Mouse (Mus musculus) left cerebral cortex, postnatal 25 days (tissue): ENCODE results near the gene Cenpu. TPM values are rescaled to one million over a fixed set of nuclear protein-coding genes. Genes with fewer than 3 reads are reported as not detected.

ENCODE experiments used
- DNase-seq, 2 experiments: peaks; one replicate each; pipeline ENCODE4 v3.0.0; 2022; ENCODE audit warnings: low spot score in 2 of 2, mixed read lengths in 1 of 2
- intact Hi-C: fragments of 180-260 bp; cut with DNase I; formaldehyde crosslinking; loops from one replicate; pipeline ENCODE4 v1.15.1; 2025
- total RNA-seq, 2 experiments: library from RNA; stranded (reverse); gene quantifications; 2 replicates each; pipeline ENCODE4 v1.2.3; 2021

Cenpu gene
- 1 to 10 TPM; 1.9 to 2.9 TPM for total RNA-seq

DNA sequence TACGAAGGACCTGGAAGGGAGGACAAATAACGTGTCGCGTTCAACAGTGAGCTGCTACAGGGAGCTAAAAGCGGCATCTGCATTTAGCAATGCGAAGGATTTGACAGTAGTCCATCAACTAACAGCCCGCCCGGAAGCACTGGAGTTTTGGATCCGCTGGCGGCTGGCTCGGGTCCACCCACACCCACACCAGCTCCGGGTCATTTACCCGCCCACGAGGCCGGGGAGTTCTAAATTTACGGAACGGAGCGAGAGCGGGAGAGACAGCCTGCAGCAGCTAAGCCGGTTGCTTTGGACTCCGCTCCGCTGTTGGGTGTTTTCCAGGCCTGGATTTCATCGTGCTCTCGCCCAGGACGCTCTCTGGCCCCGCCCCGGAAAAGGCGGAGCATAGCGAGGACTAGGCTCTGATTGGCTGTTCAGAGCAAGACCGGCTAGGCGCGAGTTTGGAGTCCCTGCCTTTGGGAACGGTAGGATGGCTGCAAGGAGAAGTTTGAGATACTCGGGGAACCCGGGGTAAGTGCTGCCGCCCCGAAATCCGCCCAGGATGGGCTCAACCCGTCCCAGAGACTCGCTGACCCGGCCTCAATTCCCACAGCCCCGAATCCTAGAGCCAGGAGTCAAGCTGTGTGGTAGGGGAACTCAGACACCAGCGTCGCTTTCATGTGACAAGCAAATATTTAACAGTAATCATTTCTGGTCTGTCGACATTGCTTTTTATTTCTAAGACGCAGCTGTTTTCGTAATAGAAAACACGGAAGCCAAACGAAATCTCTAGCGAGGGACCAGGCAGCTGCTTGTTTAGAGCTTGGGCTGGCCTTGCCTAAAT, at the start of gene Cenpu:
Gene Cenpu (plus strand): TSS at position 414 of the 826 bp plus-strand sequence.
- DNase-seq, result peak; percentile 100
- intact Hi-C loops, result loop anchor here (1.0 to 5.0 kb wide), 2 partner anchors 65 to 82 kb away; partner anchors contain the start of genes Casp3 and Primpol

- intact Hi-C loops, result no loop called here
- DNase-seq, result no peak
Observed at GRCm38 (mm10) chr8:46502333-46503071, 49.3 kb upstream of the Cenpu start.

DNA sequence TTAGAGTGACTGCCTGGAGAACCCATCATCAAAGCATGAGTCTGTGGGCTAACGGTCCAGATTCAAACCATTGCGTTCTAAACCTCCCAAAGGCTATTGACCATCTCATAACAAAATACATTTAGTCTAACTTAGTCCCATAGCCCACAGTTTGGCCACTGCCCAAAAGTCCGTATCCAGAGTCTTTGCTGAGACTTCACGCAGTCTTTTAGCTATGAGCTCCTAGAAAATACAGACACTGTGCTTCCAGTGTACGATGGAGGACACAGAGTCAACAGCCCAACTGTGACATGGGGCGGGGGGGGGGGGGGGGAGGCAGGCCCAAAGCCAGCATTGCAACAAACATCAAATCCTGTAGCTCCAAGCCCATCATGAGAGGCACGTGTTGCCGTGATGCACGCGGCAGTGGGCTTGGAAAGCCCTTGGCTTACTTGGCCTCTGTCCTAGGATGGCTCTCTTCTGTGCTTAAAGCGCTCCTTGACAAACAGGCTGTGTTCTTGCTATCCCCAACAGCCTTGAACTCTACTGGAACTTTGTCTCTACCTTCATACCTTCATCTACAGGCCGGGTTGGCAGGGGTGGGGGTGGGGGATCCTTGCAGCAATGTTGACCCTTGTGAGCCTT, 48.6 kb upstream of the Cenpu start:
- intact Hi-C loops, result no loop called here
- DNase-seq, result no peak

- intact Hi-C loops, result no loop called here
Observed at GRCm38 (mm10) chr8:46504196-46504595, 47.6 kb upstream of the Cenpu start.

DNA sequence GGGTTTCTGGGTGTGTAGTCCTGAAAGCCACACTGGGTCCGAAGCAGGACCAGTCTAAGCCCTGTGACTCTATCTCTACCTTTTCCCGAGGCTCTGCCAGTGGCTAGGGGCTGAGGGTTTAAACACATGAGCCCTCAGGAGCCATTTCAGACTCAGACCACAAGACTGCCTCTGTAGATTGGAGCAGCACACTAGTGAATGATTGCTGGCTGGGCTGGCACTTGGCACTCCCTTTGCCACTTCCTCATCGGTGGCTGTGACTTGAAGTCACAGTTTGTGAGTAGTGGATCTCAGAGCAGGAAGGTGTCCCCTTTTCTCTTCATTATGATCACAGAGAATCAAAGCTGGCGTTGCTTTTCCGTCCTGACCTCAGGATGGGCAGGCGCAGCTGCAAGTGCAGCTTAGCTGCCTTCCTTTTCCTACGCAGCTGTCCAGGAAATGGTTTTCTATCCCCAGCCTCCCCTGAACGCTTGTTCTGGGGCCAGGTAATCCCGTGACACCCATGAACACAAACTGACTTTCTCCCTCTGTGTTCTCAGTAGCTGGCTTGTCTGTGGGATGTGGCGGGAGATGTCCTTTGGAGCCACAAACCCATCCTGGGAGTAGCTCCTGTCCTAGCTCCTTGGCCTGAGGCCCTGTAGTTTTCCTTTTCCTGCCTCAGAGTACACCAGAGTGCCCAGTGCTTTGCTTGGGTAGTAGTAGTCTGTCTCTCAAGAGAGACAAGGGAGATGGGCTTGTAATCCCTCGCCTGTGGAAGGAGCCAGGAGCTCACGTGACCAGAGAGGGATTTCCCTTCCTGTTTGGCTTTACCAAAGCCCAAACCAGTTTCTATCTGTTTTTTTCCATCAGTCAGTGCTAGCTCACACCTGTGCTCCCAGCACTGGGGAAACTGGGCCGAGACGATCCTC, 43.1 kb upstream of the Cenpu start:
- intact Hi-C loops, result no loop called here
- DNase-seq, result no peak

More at GRCm38 (mm10) chr8:46504196-46504595, 47.6 kb upstream of the Cenpu start:
- DNase-seq, result no peak

- intact Hi-C loops, result no loop called here
- no peak for DNase-seq
Observed at GRCm38 (mm10) chr8:46509474-46509873, 42.4 kb upstream of the Cenpu start.

DNA sequence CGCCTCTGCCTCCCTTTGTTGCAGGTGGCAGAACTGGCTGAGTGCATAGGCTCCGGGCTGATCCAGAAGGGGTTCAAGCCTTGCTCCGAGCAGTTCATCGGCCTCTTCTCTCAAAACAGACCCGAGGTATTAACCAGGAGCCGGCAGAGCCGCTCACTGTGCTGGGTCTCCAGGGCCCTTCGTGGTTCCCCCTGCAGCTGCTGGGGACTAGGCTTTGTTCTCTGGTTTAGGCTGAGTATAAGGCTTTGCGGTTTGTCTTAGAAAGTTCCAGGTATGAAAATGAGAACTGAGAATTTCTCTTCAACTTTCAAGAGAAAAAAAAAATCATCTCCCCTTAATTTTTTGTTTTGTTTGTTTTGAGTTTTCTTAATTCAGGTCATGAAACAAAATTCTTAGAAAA, 40.5 kb upstream of the Cenpu start:
- no peak for DNase-seq
- intact Hi-C loops, result no loop called here

DNA sequence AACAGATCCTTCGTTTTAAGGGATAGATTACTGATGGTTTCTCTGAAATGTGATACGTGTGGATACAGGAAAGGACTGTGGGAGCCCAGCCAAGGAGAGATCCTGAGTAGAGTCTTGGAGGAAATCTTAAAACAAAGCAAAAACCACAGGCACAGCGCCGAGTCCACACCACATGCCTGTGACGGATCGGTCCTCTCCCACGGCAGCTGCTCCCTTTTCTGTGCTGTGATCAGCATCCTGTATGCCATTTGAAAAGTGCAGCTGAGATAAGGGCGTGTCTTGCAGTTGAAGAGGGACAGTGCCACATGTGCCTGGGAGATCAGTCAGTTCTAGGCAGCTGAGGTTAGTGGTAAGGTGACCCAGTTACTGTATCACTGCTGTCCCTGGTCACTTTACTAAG, 39.3 kb upstream of the Cenpu start:
- peak in 1 of 2 experiments; percentile 39 for DNase-seq
- intact Hi-C loops, result no loop called here

- no peak for DNase-seq
- intact Hi-C loops, result no loop called here
Observed at GRCm38 (mm10) chr8:46514027-46514426, 37.8 kb upstream of the Cenpu start.

GRCm38 (mm10) chr8:46520667-46521066, 31.2 kb upstream of the Cenpu start:
- intact Hi-C loops, result no loop called here
- no peak for DNase-seq

- intact Hi-C loops, result no loop called here
- no peak for DNase-seq
Observed at GRCm38 (mm10) chr8:46526098-46526497, 25.7 kb upstream of the Cenpu start.

GRCm38 (mm10) chr8:46526821-46527220, 25.0 kb upstream of the Cenpu start:
- no peak for DNase-seq
- intact Hi-C loops, result no loop called here

GRCm38 (mm10) chr8:46529508-46529907, 22.3 kb upstream of the Cenpu start:
- intact Hi-C loops, result no loop called here

DNA sequence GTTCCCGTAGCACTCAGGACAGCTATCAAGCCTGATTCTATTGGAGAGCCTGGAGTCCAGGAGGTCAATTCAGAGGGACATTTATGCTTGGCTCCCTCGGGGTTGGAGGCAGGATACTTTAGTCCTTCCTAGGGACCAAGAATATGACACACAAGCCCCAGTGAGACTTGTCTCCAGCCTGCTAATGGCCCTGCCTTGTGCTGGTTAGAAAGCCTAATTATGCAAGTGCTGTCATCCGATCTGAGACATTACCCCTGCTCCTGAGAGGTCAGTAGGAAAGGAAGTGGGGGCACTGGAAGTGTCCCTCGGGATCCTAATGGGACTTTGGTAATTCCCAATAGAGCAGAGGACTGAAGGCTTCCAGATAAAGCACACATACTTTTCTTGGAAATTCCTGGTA, 21.3 kb upstream of the Cenpu start:
- DNase-seq, result no peak
- intact Hi-C loops, result no loop called here

More at GRCm38 (mm10) chr8:46529508-46529907, 22.3 kb upstream of the Cenpu start:
- DNase-seq, result no peak

DNA sequence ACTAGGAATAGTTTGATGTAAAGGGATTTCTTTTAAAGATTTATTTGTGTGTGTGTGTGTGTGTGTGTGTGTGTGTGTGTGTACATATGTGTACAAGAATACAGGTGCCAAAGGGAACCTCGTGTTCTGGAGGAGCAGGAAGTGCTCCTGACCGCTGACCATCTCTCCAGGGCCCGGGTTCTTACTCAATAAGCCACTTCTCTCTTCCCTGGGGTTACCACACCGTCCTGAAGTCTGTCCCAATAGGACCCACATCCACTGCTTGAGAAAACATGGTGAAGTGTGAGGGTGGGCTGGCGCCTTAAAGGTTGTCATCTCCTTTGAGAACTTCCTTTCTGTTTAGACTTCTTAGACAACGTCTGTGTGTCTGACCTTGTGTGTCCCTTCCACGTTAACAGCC, 17.9 kb upstream of the Cenpu start:
- intact Hi-C loops, result no loop called here

GRCm38 (mm10) chr8:46539701-46540100, 12.1 kb upstream of the Cenpu start:
- intact Hi-C loops, result no loop called here
- peak in 1 of 2 experiments; percentile 7 for DNase-seq

More for the DNA sequence above, 17.9 kb upstream of the Cenpu start:
- DNase-seq, result no peak

DNA sequence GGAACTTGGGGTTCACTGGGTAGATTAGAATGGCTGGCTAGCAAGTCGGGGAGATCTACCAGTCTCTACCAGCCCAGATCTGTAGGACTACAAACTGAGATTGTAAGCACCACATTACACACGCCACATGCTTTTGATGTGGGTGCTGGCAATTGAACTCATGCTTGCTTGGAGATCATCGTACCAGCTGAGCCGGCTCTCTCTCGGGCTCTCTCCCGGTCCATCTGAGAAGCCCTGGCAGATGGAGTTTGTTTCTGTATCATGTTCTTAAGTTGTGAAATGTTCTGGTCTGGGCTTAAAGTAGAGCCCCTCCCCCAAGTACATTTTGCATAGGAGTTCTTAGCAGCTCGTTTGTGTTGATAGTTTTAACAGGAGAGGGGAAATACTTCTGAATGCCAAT, 8.6 kb upstream of the Cenpu start:
- intact Hi-C loops, result no loop called here
- DNase-seq, result peak in 1 of 2 experiments; percentile 27

- intact Hi-C loops, result no loop called here
Observed at GRCm38 (mm10) chr8:46543662-46544061, 8.2 kb upstream of the Cenpu start.

DNA sequence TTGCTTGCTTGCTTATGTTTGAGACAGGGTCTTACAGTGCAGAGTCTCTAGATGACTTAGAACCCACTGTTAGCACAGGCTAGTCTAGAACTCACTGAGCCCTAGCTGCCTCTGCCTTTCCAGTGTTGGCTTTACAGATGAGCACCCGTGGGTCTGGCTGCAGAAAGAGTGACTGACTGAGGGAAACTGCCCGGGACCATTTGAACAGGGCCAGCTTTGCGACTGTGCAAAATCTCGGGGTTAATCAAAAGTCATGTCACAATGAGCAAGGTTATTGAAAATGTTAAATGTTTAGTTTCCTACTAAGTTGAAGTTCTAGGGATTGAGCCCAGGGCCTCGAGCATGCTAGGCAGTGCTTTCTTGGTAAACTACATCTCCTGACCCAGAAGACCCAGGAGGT, 6.0 kb upstream of the Cenpu start:
- DNase-seq, result no peak
- intact Hi-C loops, result no loop called here

More at GRCm38 (mm10) chr8:46543662-46544061, 8.2 kb upstream of the Cenpu start:
- no peak for DNase-seq
